Mouse (Mus musculus): ENCODE results near the gene Smyd1. TPM values are rescaled to one million over a fixed set of nuclear protein-coding genes. Genes with fewer than 3 reads are reported as not detected.

Gene Smyd1
- total RNA-seq, 1 experiment: 6.8 TPM

DNA sequence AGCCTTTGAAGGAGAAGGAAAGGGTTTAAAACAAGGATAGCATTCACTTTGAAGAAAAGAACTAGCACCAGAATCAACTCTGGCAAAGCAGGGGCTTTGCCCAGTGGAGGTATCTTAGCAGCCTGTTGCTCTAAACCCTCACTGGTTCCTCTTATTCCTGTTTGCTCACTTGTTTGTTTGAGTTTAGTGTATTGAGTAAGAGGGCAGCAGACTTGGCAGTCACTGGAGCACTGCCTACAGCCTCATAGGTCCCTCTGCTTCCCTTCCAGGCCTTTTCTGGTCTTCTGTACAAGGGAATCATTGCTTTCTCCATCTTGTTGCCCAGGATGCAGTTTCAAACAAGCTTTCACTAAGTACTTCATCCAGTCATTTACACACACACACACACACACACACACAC lies 125.9 kb downstream of the Smyd1 start:
- no peak overlapping the region for H3K9ac ChIP-seq (ENCODE audit: insufficient read depth, low read depth, low read length, poor library complexity, severe bottlenecking)
- in situ Hi-C loops (cut with MboI; ENCODE audit: low sequenced_read_pairs in 2 of 2, unreplicated experiment in 2 of 2): no loop called here

DNA sequence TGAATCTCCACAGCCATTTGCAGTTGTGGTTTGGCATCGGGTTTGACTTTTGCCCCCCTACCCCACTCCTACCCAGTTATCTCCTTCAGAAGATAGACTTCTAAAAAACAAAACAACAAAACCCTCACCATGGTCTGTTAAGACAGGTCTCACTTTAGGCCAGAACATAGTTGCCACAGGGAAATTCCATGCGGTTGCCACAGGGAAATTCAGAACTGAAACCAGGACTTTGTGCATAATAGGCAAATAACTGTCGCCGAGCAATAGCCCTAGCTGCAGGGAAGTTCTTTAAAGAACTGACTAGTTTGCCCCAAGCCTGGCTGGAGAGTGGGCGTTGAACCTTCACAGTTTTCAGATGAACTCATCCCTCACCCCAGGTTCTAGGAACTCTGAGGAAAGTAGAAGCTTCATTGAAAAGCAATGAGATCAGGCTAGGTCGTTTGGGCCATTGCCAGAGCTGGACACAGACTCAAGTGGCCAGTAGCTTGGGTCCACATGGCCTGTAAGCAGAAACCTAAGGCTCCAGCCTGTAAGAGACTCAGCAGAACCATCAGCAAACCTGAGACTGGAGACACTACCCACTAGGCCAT lies 128.8 kb downstream of the Smyd1 start:
- Histone ChIP-seq H3K36me3 (ENCODE audit: control insufficient read depth, insufficient read depth, low read length, poor library complexity, severe bottlenecking) (no peaks in the 10 kb centered on the region), H3K9me3 (ENCODE audit: control insufficient read depth, insufficient read depth, low read depth, low read length) (no peaks in the 10 kb centered on the region), H3K27ac (ENCODE audit: insufficient read depth, low read depth, low read length, poor library complexity, severe bottlenecking) (no peak overlapping the region), H3K4me1 (ENCODE audit: control insufficient read depth in 2 of 2, insufficient read depth in 2 of 2, low read length in 2 of 2, poor library complexity in 1 of 2) (peaks cover 0 to 3% of the 10 kb centered on the region in 2 experiments; a peak in 1 of 4 replicates), H3K9ac (ENCODE audit: insufficient read depth, low read depth, low read length, poor library complexity, severe bottlenecking) (no peak overlapping the region), H3K4me3 (ENCODE audit: insufficient read depth in 1 of 2, low read depth in 1 of 2, low read length in 2 of 2, poor library complexity in 1 of 2, severe bottlenecking in 1 of 2) (no peak overlapping the region)
- no peak for DNase-seq (ENCODE audit: low read depth, low spot score)
- no peak for TF ChIP-seq ZNF384 (IDR thresholded peaks at IDR 0.05; ENCODE audit: low read depth, low read length)
- no peak for TF ChIP-seq MAFK (IDR thresholded peaks at IDR 0.05; ENCODE audit: insufficient read depth, low read depth, low read length)
- no peak for TF ChIP-seq ZC3H11A (IDR thresholded peaks at IDR 0.05; ENCODE audit: borderline replicate concordance, low read depth, low read length)
- TF ChIP-seq HCFC1 (IDR thresholded peaks at IDR 0.05; ENCODE audit: borderline replicate concordance, insufficient read depth, low read length): no peak
- TF ChIP-seq CHD2 (IDR thresholded peaks at IDR 0.05; ENCODE audit: low read depth, low read length): no peak
- in situ Hi-C loops (cut with MboI; ENCODE audit: low sequenced_read_pairs in 2 of 2, unreplicated experiment in 2 of 2): no loop called here

More for the DNA sequence above, 125.9 kb downstream of the Smyd1 start:
- H3K9me3 ChIP-seq (ENCODE audit: control insufficient read depth, insufficient read depth, low read depth, low read length): no peaks in the 10 kb centered on the region
- no peak overlapping the region for H3K4me3 ChIP-seq (ENCODE audit: insufficient read depth in 1 of 2, low read depth in 1 of 2, low read length in 2 of 2, poor library complexity in 1 of 2, severe bottlenecking in 1 of 2)
- no peak for DNase-seq (ENCODE audit: low read depth, low spot score)
- no peaks in the 10 kb centered on the region for H3K36me3 ChIP-seq (ENCODE audit: control insufficient read depth, insufficient read depth, low read length, poor library complexity, severe bottlenecking)
- no peak for TF ChIP-seq CHD2 (IDR thresholded peaks at IDR 0.05; ENCODE audit: low read depth, low read length)
- no peak for TF ChIP-seq ZNF384 (IDR thresholded peaks at IDR 0.05; ENCODE audit: low read depth, low read length)
- no peak for TF ChIP-seq MAFK (IDR thresholded peaks at IDR 0.05; ENCODE audit: insufficient read depth, low read depth, low read length)
- TF ChIP-seq HCFC1 (IDR thresholded peaks at IDR 0.05; ENCODE audit: borderline replicate concordance, insufficient read depth, low read length): no peak
- no peak for TF ChIP-seq ZC3H11A (IDR thresholded peaks at IDR 0.05; ENCODE audit: borderline replicate concordance, low read depth, low read length)
- peaks cover 0 to 6% of the 10 kb centered on the region in 2 experiments; a peak in 1 of 4 replicates for H3K4me1 ChIP-seq (ENCODE audit: control insufficient read depth in 2 of 2, insufficient read depth in 2 of 2, low read length in 2 of 2, poor library complexity in 1 of 2)
- no peak overlapping the region for H3K27ac ChIP-seq (ENCODE audit: insufficient read depth, low read depth, low read length, poor library complexity, severe bottlenecking)

- TF ChIP-seq MAFK (IDR thresholded peaks at IDR 0.05; ENCODE audit: insufficient read depth, low read depth, low read length): no peak
- TF ChIP-seq ZNF384 (IDR thresholded peaks at IDR 0.05; ENCODE audit: low read depth, low read length): no peak
- TF ChIP-seq ZC3H11A (IDR thresholded peaks at IDR 0.05; ENCODE audit: borderline replicate concordance, low read depth, low read length): no peak
- no peak for TF ChIP-seq HCFC1 (IDR thresholded peaks at IDR 0.05; ENCODE audit: borderline replicate concordance, insufficient read depth, low read length)
- TF ChIP-seq CHD2 (IDR thresholded peaks at IDR 0.05; ENCODE audit: low read depth, low read length): no peak
- in situ Hi-C loops (cut with MboI; ENCODE audit: low sequenced_read_pairs in 2 of 2, unreplicated experiment in 2 of 2): no loop called here
- Histone ChIP-seq H3K4me3 (ENCODE audit: insufficient read depth in 1 of 2, low read depth in 1 of 2, low read length in 2 of 2, poor library complexity in 1 of 2, severe bottlenecking in 1 of 2) (no peak overlapping the region), H3K9ac (ENCODE audit: insufficient read depth, low read depth, low read length, poor library complexity, severe bottlenecking) (no peak overlapping the region), H3K9me3 (ENCODE audit: control insufficient read depth, insufficient read depth, low read depth, low read length) (no peaks in the 10 kb centered on the region), H3K27ac (ENCODE audit: insufficient read depth, low read depth, low read length, poor library complexity, severe bottlenecking) (no peak overlapping the region), H3K36me3 (ENCODE audit: control insufficient read depth, insufficient read depth, low read length, poor library complexity, severe bottlenecking) (no peaks in the 10 kb centered on the region), H3K4me1 (ENCODE audit: control insufficient read depth in 2 of 2, insufficient read depth in 2 of 2, low read length in 2 of 2, poor library complexity in 1 of 2) (no peaks in the 10 kb centered on the region)
- DNase-seq (ENCODE audit: low read depth, low spot score): no peak
Observed at GRCm38 (mm10) chr6:71190501-71190900, 131.5 kb downstream of the Smyd1 start.

DNA sequence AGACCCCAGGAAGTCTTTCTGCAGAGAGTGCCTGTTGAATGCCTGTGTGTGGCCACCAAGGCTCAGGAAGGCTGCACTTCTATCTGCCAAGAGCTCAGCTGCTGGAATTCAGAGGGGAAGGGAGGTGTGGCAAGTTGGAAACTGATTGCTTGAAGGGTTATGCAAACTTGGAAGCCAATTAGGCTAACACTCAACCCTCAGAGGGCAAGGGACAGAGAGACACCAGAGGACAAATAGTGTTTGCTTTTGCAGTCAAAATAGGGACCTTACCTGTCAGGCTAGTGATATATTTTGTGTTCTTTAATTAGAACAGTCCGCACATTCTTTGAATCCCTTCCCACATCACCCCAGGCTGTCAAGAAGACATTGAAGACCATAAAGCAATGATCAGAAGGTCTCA lies 132.5 kb downstream of the Smyd1 start:
- no peak for TF ChIP-seq ZC3H11A (IDR thresholded peaks at IDR 0.05; ENCODE audit: borderline replicate concordance, low read depth, low read length)
- TF ChIP-seq ZNF384 (IDR thresholded peaks at IDR 0.05; ENCODE audit: low read depth, low read length): no peak
- no peak for TF ChIP-seq CHD2 (IDR thresholded peaks at IDR 0.05; ENCODE audit: low read depth, low read length)
- TF ChIP-seq HCFC1 (IDR thresholded peaks at IDR 0.05; ENCODE audit: borderline replicate concordance, insufficient read depth, low read length): no peak
- no peak for TF ChIP-seq MAFK (IDR thresholded peaks at IDR 0.05; ENCODE audit: insufficient read depth, low read depth, low read length)
- Histone ChIP-seq H3K9me3 (ENCODE audit: control insufficient read depth, insufficient read depth, low read depth, low read length) (no peaks in the 10 kb centered on the region), H3K4me1 (ENCODE audit: control insufficient read depth in 2 of 2, insufficient read depth in 2 of 2, low read length in 2 of 2, poor library complexity in 1 of 2) (no peaks in the 10 kb centered on the region), H3K36me3 (ENCODE audit: control insufficient read depth, insufficient read depth, low read length, poor library complexity, severe bottlenecking) (no peaks in the 10 kb centered on the region), H3K4me3 (ENCODE audit: insufficient read depth in 1 of 2, low read depth in 1 of 2, low read length in 2 of 2, poor library complexity in 1 of 2, severe bottlenecking in 1 of 2) (no peak overlapping the region), H3K9ac (ENCODE audit: insufficient read depth, low read depth, low read length, poor library complexity, severe bottlenecking) (no peak overlapping the region), H3K27ac (ENCODE audit: insufficient read depth, low read depth, low read length, poor library complexity, severe bottlenecking) (no peak overlapping the region)
- no peak for DNase-seq (ENCODE audit: low read depth, low spot score)
- in situ Hi-C loops (cut with MboI; ENCODE audit: low sequenced_read_pairs in 2 of 2, unreplicated experiment in 2 of 2): no loop called here

Data from ES-E14 (cell line).